Mouse (Mus musculus) frontal cortex, postnatal 36 days (tissue): ENCODE measurements around the gene Fam19a2.

ENCODE experiments used
- DNase-seq, 2 experiments: peaks; one replicate each; pipeline ENCODE4 v3.0.0; 2022; ENCODE audit warnings: low spot score in 2 of 2

Fam19a2 gene

GRCm38 (mm10) chr10:123723641-123724040 lies 459.8 kb downstream of the Fam19a2 start:
- no peak for DNase-seq

GRCm38 (mm10) chr10:123748317-123748716 lies 484.5 kb downstream of the Fam19a2 start:
- DNase-seq: no peak

GRCm38 (mm10) chr10:123751676-123752280 lies 488.0 kb downstream of the Fam19a2 start:
- DNase-seq: no peak

GRCm38 (mm10) chr10:123752755-123753154 lies 489.0 kb downstream of the Fam19a2 start:
- no peak for DNase-seq

- DNase-seq: no peak
Observed at GRCm38 (mm10) chr10:123753996-123754395, 490.2 kb downstream of the Fam19a2 start.

- peak in 1 of 2 experiments; percentile 34 for DNase-seq
Observed at GRCm38 (mm10) chr10:123789374-123789773, 525.6 kb downstream of the Fam19a2 start.
